Mouse (Mus musculus) forebrain, embryonic 13.5 days (tissue): Measurements from ENCODE around the gene Lpar3. TPM values are rescaled to one million over a fixed set of nuclear protein-coding genes. Genes with fewer than 3 reads are reported as not detected.
A peak's percentile ranks its signal among the peaks of the same experiment; 100 is the strongest.

ENCODE experiments used
- ATAC-seq: fragments of 200-750 bp; cut with Nextera tagmentation; 2 replicates; pipeline ENCODE4 v1.8.0; 2017
- H3K27ac ChIP-seq: fragments of 300-500 bp; sonication (generic); 2 replicates; pipeline ENCODE4 v1.5.1; 2015; ENCODE audit warnings: inconsistent platforms, mild to moderate bottlenecking, moderate library complexity
- H3K27me3 ChIP-seq: fragments of 300-500 bp; sonication (generic); 2 replicates; pipeline ENCODE4 v1.6.1; 2015; ENCODE audit warnings: mild to moderate bottlenecking, inconsistent platforms
- H3K36me3 ChIP-seq: fragments of 300-500 bp; sonication (generic); 2 replicates; pipeline ENCODE4 v1.6.1; 2015; ENCODE audit warnings: mild to moderate bottlenecking, inconsistent platforms; ENCODE audit not compliant: poor library complexity, severe bottlenecking
- H3K4me1 ChIP-seq: fragments of 300-500 bp; sonication (generic); 2 replicates; pipeline ENCODE4 v1.6.1; 2015; ENCODE audit warnings: inconsistent platforms
- H3K4me2 ChIP-seq: fragments of 300-500 bp; sonication (generic); 2 replicates; pipeline ENCODE4 v1.6.1; 2015; ENCODE audit warnings: inconsistent platforms, mild to moderate bottlenecking, moderate library complexity
- H3K4me3 ChIP-seq: fragments of 300-500 bp; sonication (generic); 2 replicates; pipeline ENCODE4 v1.5.1; 2015; ENCODE audit warnings: mild to moderate bottlenecking, inconsistent platforms
- H3K9ac ChIP-seq: fragments of 300-500 bp; sonication (generic); 2 replicates; pipeline ENCODE4 v1.6.1; 2015; ENCODE audit warnings: mild to moderate bottlenecking, inconsistent platforms
- H3K9me3 ChIP-seq: fragments of 300-500 bp; sonication (generic); replicated peaks from 2 replicates; pipeline ENCODE4 v1.6.1; 2016; ENCODE audit warnings: inconsistent platforms
- WGBS: fragments of 180-500 bp; shearing (Covaris S2); methylation state at CpG from one replicate; pipeline ENCODE4 v1.1.7; 2015; 5-methylcytosine and 5-hydroxymethylcytosine counted together
- polyA plus RNA-seq: library from polyadenylated mRNA; unstranded; fragments of >200 nt; fragmentation: Nextera tagmentation; extraction: Ambion mirVana; gene quantifications from 2 replicates; pipeline ENCODE4 v1.2.1, GENCODE M21; 2015

Lpar3 gene
- polyA plus RNA-seq = 0.06 and 0.28 TPM in 2 replicates

DNA sequence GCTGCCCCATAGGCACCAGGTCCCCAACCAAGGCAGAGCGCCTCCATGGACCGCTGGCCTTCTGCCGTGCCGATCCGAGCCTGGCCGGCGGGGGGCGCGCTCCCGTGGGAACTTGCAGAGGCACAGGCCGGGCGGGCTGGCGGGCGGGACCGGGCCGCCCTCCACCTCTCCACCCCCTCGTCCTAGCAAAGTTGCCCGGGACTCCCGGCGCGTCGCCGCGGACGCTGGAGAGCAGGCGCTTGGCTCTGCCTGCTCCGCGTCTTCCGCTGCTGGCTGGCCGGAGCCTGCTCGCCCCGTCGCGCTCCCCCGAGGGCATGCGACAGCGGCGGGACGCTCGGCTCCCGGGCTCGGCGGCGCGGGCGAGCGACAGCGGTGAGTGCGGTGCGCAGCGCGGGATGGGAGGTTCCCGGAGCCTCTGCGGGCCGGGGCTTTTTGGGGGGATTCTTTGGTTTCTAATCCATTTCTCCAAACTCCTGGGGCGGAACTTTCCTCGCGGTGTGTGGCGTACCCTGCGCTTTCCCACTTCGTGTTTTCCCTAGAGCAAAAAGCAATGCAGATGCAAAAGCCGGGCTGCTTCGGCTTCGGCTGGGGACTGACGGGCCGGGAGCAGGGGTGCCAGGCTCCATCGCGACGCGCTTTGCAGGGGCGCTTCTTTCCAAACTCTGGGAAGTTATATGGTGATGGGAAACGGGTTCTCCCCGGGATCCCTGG is at the start of gene Lpar3:
Gene Lpar3 (plus strand): TSS at position 188 of the 711 bp plus-strand sequence.
- peak; percentile 82 for ATAC-seq
- H3K4me3 ChIP-seq = peak within 1 kb of the TSS; percentile 45
- peak within 1 kb of the TSS; percentile 76 for H3K4me2 ChIP-seq
- H3K9ac ChIP-seq = peak within 1 kb of the TSS; percentile 35
- H3K4me1 ChIP-seq = peaks cover 12% of the 10 kb centered on the region
- H3K27me3 ChIP-seq = peaks cover 49% of the 10 kb centered on the region
- H3K27ac ChIP-seq = no peak within 1 kb of the TSS
- H3K9me3 ChIP-seq = no peaks in the 10 kb centered on the region
- no peaks in the 10 kb centered on the region for H3K36me3 ChIP-seq
- under 1% methylated on average over 73 of the region's 73 CpGs for WGBS

DNA sequence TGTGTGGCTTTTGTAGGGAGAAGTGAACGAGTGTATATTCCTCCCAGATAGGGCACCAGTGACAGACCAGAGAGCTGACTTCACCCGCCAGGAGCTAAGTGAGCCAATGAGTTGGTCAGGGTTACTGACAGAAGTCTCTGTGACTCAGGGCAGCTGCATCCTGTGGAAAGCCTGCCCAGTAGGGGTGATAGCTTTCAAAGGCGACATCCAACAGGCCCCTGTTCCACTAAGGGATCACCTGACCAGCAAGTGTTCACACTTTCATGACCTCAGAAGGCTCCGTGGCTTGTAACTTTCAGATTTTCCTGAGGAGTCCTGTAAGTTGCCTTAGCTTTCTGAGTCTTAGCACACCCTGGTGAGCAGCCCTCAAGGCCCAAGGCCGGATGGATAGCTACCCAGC is 47.7 kb upstream of the Lpar3 start:
- no peak overlapping the region for H3K27ac ChIP-seq
- H3K36me3 ChIP-seq = no peaks in the 10 kb centered on the region
- H3K27me3 ChIP-seq = no peaks in the 10 kb centered on the region
- H3K4me2 ChIP-seq = no peak overlapping the region
- H3K4me1 ChIP-seq = no peaks in the 10 kb centered on the region
- no peak for ATAC-seq
- H3K9ac ChIP-seq = no peak overlapping the region
- 78% methylated on average over 5 of the region's 5 CpGs for WGBS
- no peak overlapping the region for H3K4me3 ChIP-seq
- no peaks in the 10 kb centered on the region for H3K9me3 ChIP-seq

DNA sequence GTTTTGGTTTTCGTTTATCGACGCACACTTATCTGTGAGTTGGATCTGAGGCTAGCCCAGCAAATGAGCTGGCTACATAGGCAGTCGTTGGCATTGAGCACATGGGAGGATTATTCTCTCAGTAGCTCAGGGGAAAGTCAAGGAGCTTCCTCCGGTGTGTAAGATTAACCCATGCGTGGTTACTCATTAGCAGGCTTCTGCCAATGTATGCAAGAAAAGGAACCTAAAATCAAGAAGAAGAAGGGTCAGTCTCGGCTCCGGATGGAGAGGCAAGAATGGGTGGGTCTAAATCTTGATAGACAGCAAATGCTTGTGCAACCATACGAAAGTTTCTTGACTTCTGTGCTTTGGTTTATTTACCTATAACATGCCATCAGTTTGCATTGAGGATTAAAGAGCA is 46.5 kb upstream of the Lpar3 start:
- no peak overlapping the region for H3K4me2 ChIP-seq
- no peak overlapping the region for H3K27ac ChIP-seq
- H3K4me1 ChIP-seq = no peaks in the 10 kb centered on the region
- H3K36me3 ChIP-seq = no peaks in the 10 kb centered on the region
- H3K4me3 ChIP-seq = no peak overlapping the region
- no peaks in the 10 kb centered on the region for H3K27me3 ChIP-seq
- no peak for ATAC-seq
- 90% methylated on average over 9 of the region's 9 CpGs for WGBS
- H3K9me3 ChIP-seq = no peaks in the 10 kb centered on the region
- H3K9ac ChIP-seq = no peak overlapping the region

DNA sequence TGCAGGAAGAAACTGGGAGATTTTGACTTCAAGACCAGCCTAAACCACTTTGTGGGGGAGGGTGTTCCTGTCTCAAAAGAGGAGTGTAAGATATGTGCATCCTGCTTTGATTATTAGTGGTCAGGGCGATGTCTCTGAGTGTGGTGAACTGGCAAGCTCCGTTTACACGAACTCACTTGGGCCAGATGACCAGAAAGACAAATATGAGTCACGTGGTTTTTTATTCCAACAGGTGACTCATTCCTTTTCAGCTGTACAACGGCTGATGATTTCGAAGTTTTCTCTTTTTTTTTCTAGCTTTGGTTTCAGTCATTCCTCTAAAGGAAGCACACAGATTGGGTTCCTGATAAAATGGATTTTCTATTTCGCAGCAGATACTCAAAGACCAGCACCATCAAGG is 43.5 kb upstream of the Lpar3 start:
- Histone ChIP-seq H3K36me3 (no peaks in the 10 kb centered on the region), H3K4me1 (no peaks in the 10 kb centered on the region), H3K9ac (no peak overlapping the region), H3K4me2 (no peak overlapping the region; the same call in 1 of the 2 replicates), H3K4me3 (no peak overlapping the region), H3K27ac (no peak overlapping the region), H3K27me3 (no peaks in the 10 kb centered on the region), H3K9me3 (no peaks in the 10 kb centered on the region)
- WGBS = 87% methylated on average over 7 of the region's 7 CpGs
- no peak for ATAC-seq

DNA sequence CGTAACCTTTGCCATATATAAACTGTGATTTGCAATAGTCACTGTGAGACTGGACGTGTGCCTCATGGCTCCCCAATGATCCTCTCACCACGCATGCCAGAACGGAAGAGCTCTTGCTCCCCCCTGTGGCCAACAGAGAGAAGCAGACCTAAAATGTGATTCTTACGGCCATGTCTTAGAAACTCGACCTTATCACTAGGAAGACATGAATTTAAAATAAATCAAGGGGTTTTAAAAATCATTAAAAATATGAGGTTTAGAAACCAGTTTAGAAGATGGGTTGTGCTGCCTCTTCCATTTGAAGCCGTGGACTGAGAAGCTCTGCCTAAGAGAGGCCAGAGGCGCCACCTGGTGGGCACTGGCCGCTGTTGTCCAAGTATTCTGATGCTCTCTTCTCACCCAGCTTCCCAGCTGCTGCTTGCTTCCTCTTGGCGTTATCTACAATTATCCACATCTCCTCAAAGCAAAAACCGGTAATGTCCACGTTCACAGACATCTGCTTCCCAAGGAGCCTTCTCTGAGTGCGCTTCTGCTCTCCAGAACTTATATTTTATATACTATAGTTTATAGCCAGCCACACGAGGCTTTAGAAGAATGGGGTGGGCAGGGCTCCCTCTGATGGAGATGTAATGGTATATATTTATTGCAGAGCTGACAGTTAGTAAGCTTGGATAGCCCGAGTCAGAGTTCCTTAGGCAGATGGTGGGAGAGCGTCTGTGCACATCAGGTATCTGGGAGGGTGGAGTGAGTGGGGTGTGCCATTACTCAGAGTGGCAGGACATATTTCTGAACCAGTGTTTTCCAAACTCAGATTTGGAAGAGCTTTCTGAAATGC is 42.8 kb upstream of the Lpar3 start:
- Histone ChIP-seq H3K27me3 (no peaks in the 10 kb centered on the region), H3K4me3 (peak overlapping the region; percentile 28), H3K4me2 (peak overlapping the region; percentile 56), H3K4me1 (no peaks in the 10 kb centered on the region), H3K9ac (peak overlapping the region; percentile 59), H3K27ac (0 out of 2 replicates have a peak overlapping the region, but pooled peaks have one; percentile 11), H3K36me3 (no peaks in the 10 kb centered on the region), H3K9me3 (no peaks in the 10 kb centered on the region)
- ATAC-seq = peak; percentile 88
- 6% methylated on average over 16 of the region's 16 CpGs for WGBS

DNA sequence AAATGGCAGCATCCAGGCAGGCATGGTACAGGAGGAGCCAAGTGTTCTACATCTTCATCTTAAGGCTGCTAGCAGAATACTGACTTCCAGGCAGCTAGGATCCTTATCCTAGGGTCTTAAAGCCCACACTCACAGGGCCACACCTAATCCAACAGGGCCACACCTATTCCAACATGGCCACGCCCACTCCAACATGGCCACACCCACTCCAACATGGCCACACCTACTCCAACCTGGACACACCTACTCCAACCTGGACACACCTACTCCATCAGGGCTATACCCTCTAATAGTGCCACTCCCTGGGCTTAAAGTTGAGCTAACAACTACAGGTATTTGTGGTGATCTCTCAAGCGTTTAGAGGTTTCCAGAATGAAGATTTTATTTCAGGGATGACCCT is 40.4 kb upstream of the Lpar3 start:
- ATAC-seq = no peak
- no peaks in the 10 kb centered on the region for H3K4me1 ChIP-seq
- H3K36me3 ChIP-seq = no peaks in the 10 kb centered on the region
- H3K27me3 ChIP-seq = no peaks in the 10 kb centered on the region
- no peak overlapping the region for H3K27ac ChIP-seq
- no peaks in the 10 kb centered on the region for H3K9me3 ChIP-seq
- 38% methylated on average over 2 of the region's 2 CpGs for WGBS
- no peak overlapping the region for H3K4me2 ChIP-seq
- no peak overlapping the region for H3K9ac ChIP-seq
- no peak overlapping the region for H3K4me3 ChIP-seq

DNA sequence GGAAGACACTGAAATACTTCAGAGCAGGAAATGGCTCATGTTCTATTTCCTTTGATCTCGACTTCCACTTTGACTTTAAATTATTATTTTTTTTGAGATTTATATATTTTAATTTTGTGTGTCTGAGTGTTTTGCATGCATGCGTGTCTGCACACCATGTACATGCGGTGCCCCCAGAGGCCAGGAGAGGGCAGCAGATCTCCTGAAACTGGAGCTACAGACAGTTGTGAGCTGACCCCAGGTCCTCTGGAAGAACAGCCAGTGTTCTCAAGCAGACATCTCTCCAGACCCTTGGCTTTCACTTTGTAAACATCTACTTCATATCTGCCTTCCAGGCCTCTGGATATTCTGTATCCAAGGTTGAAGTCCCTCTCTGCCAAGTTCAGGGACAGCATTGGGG is 39.8 kb upstream of the Lpar3 start:
- Histone ChIP-seq H3K27ac (no peak overlapping the region), H3K4me2 (no peak overlapping the region), H3K9ac (no peak overlapping the region), H3K36me3 (no peaks in the 10 kb centered on the region), H3K4me1 (no peaks in the 10 kb centered on the region), H3K9me3 (no peaks in the 10 kb centered on the region), H3K4me3 (no peak overlapping the region), H3K27me3 (no peaks in the 10 kb centered on the region)
- no peak for ATAC-seq
- 34% methylated on average over 3 of the region's 3 CpGs for WGBS

DNA sequence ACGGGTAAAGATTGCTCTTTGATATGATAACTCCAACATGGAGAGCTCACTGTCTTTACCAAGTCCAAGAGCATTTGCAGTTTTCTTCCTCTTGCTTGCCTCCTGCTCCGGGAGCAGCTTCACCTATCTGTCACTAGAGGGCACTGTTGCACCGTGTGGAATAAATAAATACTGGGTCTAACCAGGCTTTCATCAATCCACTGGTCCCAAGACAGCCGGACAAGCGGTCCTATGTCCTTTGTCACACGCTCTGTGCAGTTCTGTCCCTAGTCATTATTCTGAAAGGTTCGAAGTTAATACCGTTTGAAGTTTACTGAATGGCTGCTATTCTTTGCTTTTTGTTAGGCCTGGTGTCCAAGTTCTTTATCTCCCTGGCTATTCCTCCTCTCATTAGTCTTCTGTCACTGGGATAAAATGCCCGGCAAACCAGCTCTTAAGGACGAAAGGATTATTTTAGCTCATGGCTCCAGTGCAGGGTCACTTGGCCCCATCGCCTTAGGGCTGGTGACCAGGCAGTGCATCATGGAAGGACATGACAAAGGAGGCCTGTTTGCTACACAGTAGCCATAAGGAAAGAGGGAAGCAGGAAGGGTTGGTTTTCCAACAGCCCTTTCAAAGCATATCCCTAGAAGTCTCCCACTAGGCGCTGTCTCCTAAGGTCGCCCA is 35.6 kb upstream of the Lpar3 start:
- no peak overlapping the region for H3K9ac ChIP-seq
- H3K27me3 ChIP-seq = no peaks in the 10 kb centered on the region
- no peak overlapping the region for H3K4me3 ChIP-seq
- no peaks in the 10 kb centered on the region for H3K36me3 ChIP-seq
- H3K9me3 ChIP-seq = no peaks in the 10 kb centered on the region
- no peak overlapping the region for H3K4me2 ChIP-seq
- WGBS = 17% methylated on average over 13 of the region's 13 CpGs
- no peak overlapping the region for H3K27ac ChIP-seq
- peak; percentile 83 for ATAC-seq
- H3K4me1 ChIP-seq = no peaks in the 10 kb centered on the region

DNA sequence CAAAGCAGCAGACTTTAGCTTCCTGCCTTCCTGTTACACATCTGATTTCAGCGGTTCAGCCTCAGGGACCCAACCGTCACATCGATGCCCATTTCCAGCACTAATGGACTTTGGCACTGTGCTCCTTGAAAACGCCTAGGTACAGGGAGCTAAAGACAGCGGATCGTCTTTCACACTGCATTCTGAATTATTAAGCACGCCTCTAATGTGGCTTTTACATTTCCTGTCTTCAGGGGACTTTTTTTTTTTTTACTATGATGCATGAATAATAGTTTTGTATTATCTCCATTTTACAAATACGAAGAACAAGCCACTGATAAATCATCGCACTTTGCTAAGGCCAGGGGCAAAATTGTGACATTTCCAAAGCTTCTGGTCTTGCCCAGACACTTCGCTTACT is 34.7 kb upstream of the Lpar3 start:
- ATAC-seq = no peak
- Histone ChIP-seq H3K4me1 (no peaks in the 10 kb centered on the region), H3K27ac (no peak overlapping the region), H3K36me3 (no peaks in the 10 kb centered on the region), H3K9me3 (no peaks in the 10 kb centered on the region), H3K9ac (no peak overlapping the region), H3K4me3 (no peak overlapping the region), H3K27me3 (no peaks in the 10 kb centered on the region), H3K4me2 (no peak overlapping the region)
- WGBS = 87% methylated on average over 10 of the region's 10 CpGs

DNA sequence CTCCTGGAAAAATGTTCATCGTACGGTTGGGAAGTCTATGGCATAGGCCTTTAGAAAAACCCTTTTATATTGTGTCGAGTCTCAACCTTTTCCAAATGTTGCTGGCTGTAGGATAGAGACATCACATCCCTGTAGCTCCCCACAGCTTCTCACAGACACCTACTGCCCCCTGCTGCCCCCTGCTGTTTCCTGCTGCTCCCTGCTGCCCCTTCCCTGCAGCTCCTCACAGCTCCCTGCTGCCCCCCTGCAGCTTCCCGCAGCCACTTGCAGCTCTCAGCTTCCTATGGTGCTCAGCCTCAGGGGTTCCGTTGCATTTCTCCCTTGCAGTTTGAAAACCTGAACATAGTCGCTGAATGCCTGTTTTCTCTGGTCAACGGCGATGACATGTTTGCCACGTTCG is 30.8 kb upstream of the Lpar3 start:
- no peak overlapping the region for H3K4me3 ChIP-seq
- H3K9me3 ChIP-seq = no peaks in the 10 kb centered on the region
- H3K27me3 ChIP-seq = no peaks in the 10 kb centered on the region
- H3K27ac ChIP-seq = no peak overlapping the region
- WGBS = 72% methylated on average over 10 of the region's 10 CpGs
- no peak for ATAC-seq
- no peaks in the 10 kb centered on the region for H3K4me1 ChIP-seq
- H3K36me3 ChIP-seq = no peaks in the 10 kb centered on the region
- no peak overlapping the region for H3K9ac ChIP-seq
- H3K4me2 ChIP-seq = no peak overlapping the region

DNA sequence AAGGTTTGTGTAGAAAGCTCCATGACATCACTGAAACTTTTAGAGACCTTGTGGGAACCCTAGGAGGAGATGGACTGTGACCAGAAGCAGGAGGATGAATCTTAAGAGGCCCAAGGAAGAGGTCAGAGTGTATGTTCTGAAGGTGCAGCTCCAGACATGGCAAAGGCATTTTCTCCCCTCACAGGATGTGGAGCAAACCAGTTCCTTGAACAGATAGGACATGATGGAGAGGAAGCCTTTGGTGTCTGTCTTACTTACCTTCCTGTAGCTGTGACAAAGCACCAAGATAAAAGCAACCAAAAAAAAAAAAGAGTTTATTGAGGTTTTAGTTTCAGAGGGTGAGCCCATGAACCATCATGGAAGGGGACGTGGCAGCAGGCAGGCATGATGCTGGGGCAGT is 28.3 kb upstream of the Lpar3 start:
- 95% methylated on average over 1 of the region's 1 CpGs for WGBS
- Histone ChIP-seq H3K4me2 (no peak overlapping the region), H3K36me3 (no peaks in the 10 kb centered on the region), H3K27me3 (no peaks in the 10 kb centered on the region), H3K4me1 (no peaks in the 10 kb centered on the region), H3K27ac (no peak overlapping the region), H3K9me3 (no peaks in the 10 kb centered on the region), H3K9ac (no peak overlapping the region), H3K4me3 (no peak overlapping the region)
- ATAC-seq = no peak

DNA sequence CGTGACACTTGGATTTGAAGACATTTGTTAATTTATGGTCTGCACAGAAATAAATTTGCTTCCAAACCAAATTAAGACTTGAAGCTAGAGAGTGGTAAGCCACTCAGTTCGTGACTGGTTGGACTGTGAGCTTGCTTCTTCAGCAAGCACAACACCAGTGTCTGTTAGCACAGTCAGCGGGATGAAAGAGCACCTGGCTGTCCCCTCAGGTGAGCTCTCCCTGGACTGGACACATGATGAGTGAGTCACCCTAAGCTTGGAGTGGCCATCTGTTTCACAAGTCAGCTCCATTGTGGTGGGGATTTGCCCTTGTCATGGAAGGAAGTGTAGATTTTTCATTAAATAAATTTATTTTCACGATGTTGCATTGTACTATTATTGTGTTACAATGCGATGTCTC is 25.6 kb upstream of the Lpar3 start:
- Histone ChIP-seq H3K36me3 (no peaks in the 10 kb centered on the region), H3K4me1 (no peaks in the 10 kb centered on the region), H3K27ac (no peak overlapping the region), H3K4me2 (no peak overlapping the region), H3K4me3 (no peak overlapping the region), H3K27me3 (no peaks in the 10 kb centered on the region), H3K9me3 (no peaks in the 10 kb centered on the region), H3K9ac (no peak overlapping the region)
- no peak for ATAC-seq
- 89% methylated on average over 5 of the region's 5 CpGs for WGBS
